Mouse (Mus musculus): ENCODE measurements at regions not wholly inside any gene's neighbourhood (a gene's known extent, or its start where the extent isn't known, plus 50 kb on each side); places are given as distances from the start of the nearest gene placed in this dataset.

GRCm38 (mm10) chr3:42039632-42040031 is 297.2 kb downstream of the D3Ertd751e start:
- H3K4me1 ChIP-seq: no peaks in the 10 kb centered on the region
- H3K27ac ChIP-seq (replicated peaks): no peak overlapping the region
- H3K9ac ChIP-seq (replicated peaks): no peak overlapping the region
- no peaks in the 10 kb centered on the region for H3K36me3 ChIP-seq
- H3K27me3 ChIP-seq (replicated peaks): no peaks in the 10 kb centered on the region
- ATAC-seq (ENCODE audit: low FRiP score): no peak
- H3K4me2 ChIP-seq: no peak overlapping the region
- H3K9me3 ChIP-seq (replicated peaks): no peaks in the 10 kb centered on the region
- 42% methylated on average over 4 of the region's 4 CpGs for WGBS
- no peak overlapping the region for H3K4me3 ChIP-seq (replicated peaks)

- H3K9ac ChIP-seq (replicated peaks): no peak overlapping the region
- no peaks in the 10 kb centered on the region for H3K9me3 ChIP-seq (replicated peaks)
- no peak overlapping the region for H3K4me3 ChIP-seq (replicated peaks)
- H3K27me3 ChIP-seq (replicated peaks): no peaks in the 10 kb centered on the region
- no peaks in the 10 kb centered on the region for H3K4me1 ChIP-seq
- H3K4me2 ChIP-seq: no peak overlapping the region
- H3K36me3 ChIP-seq: no peaks in the 10 kb centered on the region
- ATAC-seq (ENCODE audit: low FRiP score): no peak
- WGBS: 69% methylated on average over 2 of the region's 2 CpGs
- no peak overlapping the region for H3K27ac ChIP-seq (replicated peaks)
Observed at GRCm38 (mm10) chr3:42040270-42040812, 297.9 kb downstream of the D3Ertd751e start.

GRCm38 (mm10) chr3:42040959-42041358 is 298.5 kb downstream of the D3Ertd751e start:
- H3K4me3 ChIP-seq (replicated peaks): no peak overlapping the region
- no peaks in the 10 kb centered on the region for H3K36me3 ChIP-seq
- no peak overlapping the region for H3K9ac ChIP-seq (replicated peaks)
- no peak for ATAC-seq (ENCODE audit: low FRiP score)
- H3K27me3 ChIP-seq (replicated peaks): no peaks in the 10 kb centered on the region
- H3K4me2 ChIP-seq: no peak overlapping the region
- H3K27ac ChIP-seq (replicated peaks): no peak overlapping the region
- H3K9me3 ChIP-seq (replicated peaks): no peaks in the 10 kb centered on the region
- H3K4me1 ChIP-seq: no peaks in the 10 kb centered on the region
- WGBS: 90% methylated on average over 2 of the region's 2 CpGs

- WGBS: 62% methylated on average over 10 of the region's 10 CpGs
- H3K4me1 ChIP-seq: peaks cover 4% of the 10 kb centered on the region; the same call in 1 of the 2 replicates
- H3K9ac ChIP-seq (replicated peaks): no peak overlapping the region
- H3K27ac ChIP-seq (replicated peaks): no peak overlapping the region
- H3K36me3 ChIP-seq: no peaks in the 10 kb centered on the region
- H3K27me3 ChIP-seq (replicated peaks): no peaks in the 10 kb centered on the region
- no peak overlapping the region for H3K4me2 ChIP-seq
- no peak overlapping the region for H3K4me3 ChIP-seq (replicated peaks)
- peak; percentile 73 for ATAC-seq (ENCODE audit: low FRiP score)
- H3K9me3 ChIP-seq (replicated peaks): no peaks in the 10 kb centered on the region
Observed at GRCm38 (mm10) chr3:42057286-42057868, 315.0 kb downstream of the D3Ertd751e start.

- Histone ChIP-seq H3K27ac (replicated peaks) (no peak overlapping the region), H3K4me3 (replicated peaks) (no peak overlapping the region), H3K27me3 (replicated peaks) (no peaks in the 10 kb centered on the region), H3K9me3 (replicated peaks) (no peaks in the 10 kb centered on the region), H3K36me3 (no peaks in the 10 kb centered on the region), H3K4me2 (no peak overlapping the region), H3K9ac (replicated peaks) (no peak overlapping the region), H3K4me1 (peaks cover 5% of the 10 kb centered on the region; the same call in 1 of the 2 replicates)
- peak; percentile 65 for ATAC-seq (ENCODE audit: low FRiP score)
- WGBS: 20% methylated on average over 7 of the region's 7 CpGs
Observed at GRCm38 (mm10) chr3:42065093-42065935, 322.9 kb downstream of the D3Ertd751e start.

GRCm38 (mm10) chr3:42065962-42066361 is 323.6 kb downstream of the D3Ertd751e start:
- no peak for ATAC-seq (ENCODE audit: low FRiP score)
- no peak overlapping the region for H3K4me2 ChIP-seq
- H3K27me3 ChIP-seq (replicated peaks): no peaks in the 10 kb centered on the region
- H3K9ac ChIP-seq (replicated peaks): no peak overlapping the region
- H3K36me3 ChIP-seq: no peaks in the 10 kb centered on the region
- H3K9me3 ChIP-seq (replicated peaks): no peaks in the 10 kb centered on the region
- no peak overlapping the region for H3K4me3 ChIP-seq (replicated peaks)
- H3K4me1 ChIP-seq: peaks cover 5% of the 10 kb centered on the region; the same call in 1 of the 2 replicates
- H3K27ac ChIP-seq (replicated peaks): no peak overlapping the region
- 19% methylated on average over 3 of the region's 3 CpGs for WGBS

GRCm38 (mm10) chr3:42067036-42067435 is 324.6 kb downstream of the D3Ertd751e start:
- Histone ChIP-seq H3K9ac (replicated peaks) (no peak overlapping the region), H3K4me1 (peaks cover 5% of the 10 kb centered on the region; the same call in 1 of the 2 replicates), H3K27ac (replicated peaks) (no peak overlapping the region), H3K9me3 (replicated peaks) (no peaks in the 10 kb centered on the region), H3K27me3 (replicated peaks) (no peaks in the 10 kb centered on the region), H3K4me3 (replicated peaks) (no peak overlapping the region), H3K36me3 (no peaks in the 10 kb centered on the region), H3K4me2 (no peak overlapping the region)
- WGBS: 64% methylated on average over 5 of the region's 5 CpGs
- ATAC-seq (ENCODE audit: low FRiP score): no peak

GRCm38 (mm10) chr3:42074532-42075287 is 332.3 kb downstream of the D3Ertd751e start:
- Histone ChIP-seq H3K4me3 (replicated peaks) (no peak overlapping the region), H3K4me2 (peak overlapping the region; percentile 32), H3K4me1 (peaks cover 5% of the 10 kb centered on the region; the same call in 1 of the 2 replicates), H3K27ac (replicated peaks) (no peak overlapping the region), H3K36me3 (no peaks in the 10 kb centered on the region), H3K27me3 (replicated peaks) (no peaks in the 10 kb centered on the region), H3K9ac (replicated peaks) (no peak overlapping the region), H3K9me3 (replicated peaks) (no peaks in the 10 kb centered on the region)
- WGBS: 37% methylated on average over 11 of the region's 11 CpGs
- peak; percentile 47; the same call in 1 of the 2 replicates for ATAC-seq (ENCODE audit: low FRiP score)

- Histone ChIP-seq H3K9me3 (replicated peaks) (no peaks in the 10 kb centered on the region), H3K4me2 (peak overlapping the region; percentile 45), H3K27me3 (replicated peaks) (no peaks in the 10 kb centered on the region), H3K36me3 (no peaks in the 10 kb centered on the region), H3K4me3 (replicated peaks) (peak overlapping the region; percentile 17; the same call in 1 of the 2 replicates), H3K27ac (replicated peaks) (peak overlapping the region; percentile 61), H3K4me1 (peaks cover 9% of the 10 kb centered on the region), H3K9ac (replicated peaks) (no peak overlapping the region)
- ATAC-seq (ENCODE audit: low FRiP score): peak; percentile 93
- WGBS: 23% methylated on average over 13 of the region's 13 CpGs
Observed at GRCm38 (mm10) chr3:42110976-42111847, 368.8 kb downstream of the D3Ertd751e start.

GRCm38 (mm10) chr3:42129821-42130560 is 387.6 kb downstream of the D3Ertd751e start:
- 88% methylated on average over 3 of the region's 3 CpGs for WGBS
- no peaks in the 10 kb centered on the region for H3K27me3 ChIP-seq (replicated peaks)
- no peak overlapping the region for H3K4me2 ChIP-seq
- no peak overlapping the region for H3K9ac ChIP-seq (replicated peaks)
- no peak overlapping the region for H3K4me3 ChIP-seq (replicated peaks)
- H3K36me3 ChIP-seq: no peaks in the 10 kb centered on the region
- no peaks in the 10 kb centered on the region for H3K4me1 ChIP-seq
- H3K27ac ChIP-seq (replicated peaks): no peak overlapping the region
- ATAC-seq (ENCODE audit: low FRiP score): no peak
- no peaks in the 10 kb centered on the region for H3K9me3 ChIP-seq (replicated peaks)
